Mouse (Mus musculus) heart, embryonic 16.5 days (tissue): ENCODE measurements at regions not wholly inside any gene's neighbourhood (a gene's known extent, or its start where the extent isn't known, plus 50 kb on each side); places are given as distances from the start of the nearest gene placed in this dataset.

ENCODE experiments used
- ATAC-seq: fragments of 200-750 bp; cut with Nextera tagmentation; replicated peaks from 2 replicates; pipeline ENCODE4 v1.8.0; 2017; ENCODE audit warnings: moderate number of reproducible peaks; ENCODE audit not compliant: insufficient read depth, low FRiP score; ENCODE audit errors: extremely low read depth
- H3K27ac ChIP-seq: fragments of 300-500 bp; sonication (generic); 2 replicates; pipeline ENCODE4 v1.5.1; 2014; ENCODE audit warnings: mild to moderate bottlenecking, low read length, control low read depth, moderate library complexity
- H3K27me3 ChIP-seq: fragments of 300-500 bp; sonication (generic); 2 replicates; pipeline ENCODE4 v1.6.1; 2014; ENCODE audit warnings: low read length, mixed read lengths; ENCODE audit not compliant: control insufficient read depth, insufficient read depth
- H3K36me3 ChIP-seq: fragments of 300-500 bp; sonication (generic); 2 replicates; pipeline ENCODE4 v1.6.1; 2014; ENCODE audit not compliant: control insufficient read depth, insufficient read depth
- H3K4me1 ChIP-seq: fragments of 300-500 bp; sonication (generic); 2 replicates; pipeline ENCODE4 v1.6.1; 2014; ENCODE audit warnings: low read length, mixed read lengths; ENCODE audit not compliant: control insufficient read depth, insufficient read depth
- H3K4me2 ChIP-seq: fragments of 300-500 bp; sonication (generic); 2 replicates; pipeline ENCODE4 v1.6.1; 2014; ENCODE audit warnings: low read depth, mild to moderate bottlenecking, control low read depth, low read length
- H3K4me3 ChIP-seq: fragments of 300-500 bp; sonication (generic); 2 replicates; pipeline ENCODE4 v1.5.1; 2014; ENCODE audit warnings: mild to moderate bottlenecking, control low read depth, low read length
- H3K9ac ChIP-seq: fragments of 300-500 bp; sonication (generic); 2 replicates; pipeline ENCODE4 v1.6.1; 2014; ENCODE audit warnings: low read length, control low read depth
- H3K9me3 ChIP-seq: fragments of 300-500 bp; sonication (generic); replicated peaks from 2 replicates; pipeline ENCODE4 v1.6.1; 2016; ENCODE audit warnings: low read length; ENCODE audit not compliant: control insufficient read depth
- WGBS: fragments of 180-500 bp; shearing (Covaris S2); extraction: QIAGEN DNeasy Blood & Tissue Kit; methylation state at CpG from one replicate; pipeline ENCODE4 v1.1.7; 2014; 5-methylcytosine and 5-hydroxymethylcytosine counted together

DNA sequence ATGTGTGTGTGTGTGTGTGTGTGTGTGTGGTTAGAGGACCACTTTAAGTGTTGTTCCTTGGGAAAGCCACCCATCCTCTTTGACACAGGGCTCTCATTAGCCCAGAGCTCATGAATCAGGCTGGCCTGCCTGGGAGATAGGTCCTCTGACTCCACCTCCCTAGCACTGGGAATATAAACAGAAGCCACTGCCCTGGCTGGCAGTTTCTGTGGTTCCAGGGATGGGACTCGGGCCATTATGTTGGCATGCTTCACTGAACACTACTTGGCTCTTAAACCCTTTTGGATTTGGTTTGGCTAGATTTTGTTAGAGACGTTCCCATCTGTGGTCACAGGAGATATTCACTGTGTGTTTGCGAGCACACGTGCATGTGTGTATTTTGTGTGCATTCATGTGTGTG, 100.2 kb upstream of the Zbtb40 start:
- no peaks in the 10 kb centered on the region; the same call in 1 of the 2 replicates for H3K9me3 ChIP-seq
- no peak for ATAC-seq
- no peaks in the 10 kb centered on the region for H3K4me1 ChIP-seq
- no peak overlapping the region for H3K4me3 ChIP-seq
- peaks cover 1% of the 10 kb centered on the region; the same call in 1 of the 2 replicates for H3K27me3 ChIP-seq
- 80% methylated on average over 4 of the region's 4 CpGs for WGBS
- H3K36me3 ChIP-seq, result no peaks in the 10 kb centered on the region
- no peak overlapping the region for H3K4me2 ChIP-seq
- H3K27ac ChIP-seq, result no peak overlapping the region
- no peak overlapping the region for H3K9ac ChIP-seq

DNA sequence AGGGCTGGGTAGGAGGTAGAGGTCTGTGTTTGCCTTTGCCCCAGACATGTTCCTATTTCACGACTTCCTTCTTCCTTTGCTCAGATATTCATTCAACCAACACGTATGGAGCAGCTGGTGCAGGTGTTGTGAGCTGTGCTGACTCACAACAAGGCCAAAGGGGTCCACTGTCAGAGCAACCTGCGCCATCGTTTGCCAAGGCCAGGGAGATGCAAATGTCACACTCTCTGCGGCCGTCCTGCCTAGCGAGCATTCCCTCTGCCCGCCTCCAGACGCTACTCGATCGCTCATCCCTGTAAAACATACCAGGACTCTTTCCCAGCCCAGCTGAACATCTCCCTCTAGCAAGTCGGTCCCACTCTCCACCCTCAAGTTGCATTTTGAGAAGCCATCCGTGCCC, 99.2 kb upstream of the Zbtb40 start:
- Histone ChIP-seq H3K36me3 (no peaks in the 10 kb centered on the region), H3K27me3 (peaks cover 2% of the 10 kb centered on the region; the same call in 1 of the 2 replicates), H3K9ac (no peak overlapping the region), H3K4me2 (no peak overlapping the region), H3K4me1 (no peaks in the 10 kb centered on the region), H3K4me3 (no peak overlapping the region), H3K9me3 (no peaks in the 10 kb centered on the region), H3K27ac (no peak overlapping the region)
- WGBS, result 76% methylated on average over 13 of the region's 13 CpGs
- no peak for ATAC-seq

DNA sequence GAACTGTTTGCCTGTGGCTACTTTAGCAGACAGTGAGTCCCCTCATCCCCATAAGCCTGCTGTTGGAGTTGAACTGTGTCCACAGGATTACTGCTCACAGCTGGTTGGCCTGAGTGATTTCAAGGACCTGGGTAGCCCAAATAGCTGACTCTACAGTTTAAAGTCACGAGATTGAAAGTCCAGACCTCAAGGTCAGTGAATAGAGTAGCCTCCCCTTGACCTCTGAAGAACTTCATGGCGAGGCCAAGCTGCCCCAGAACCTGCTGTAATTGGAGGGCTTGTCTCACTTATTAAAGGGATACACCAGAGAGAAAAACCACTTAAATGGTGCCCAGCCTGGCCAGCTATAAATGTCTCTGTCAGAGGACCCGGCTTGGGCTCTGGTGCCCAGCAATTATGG, 97.7 kb upstream of the Zbtb40 start:
- Histone ChIP-seq H3K9ac (no peak overlapping the region), H3K4me3 (no peak overlapping the region), H3K4me1 (no peaks in the 10 kb centered on the region), H3K27ac (no peak overlapping the region), H3K27me3 (peaks cover 2% of the 10 kb centered on the region; the same call in 1 of the 2 replicates), H3K4me2 (no peak overlapping the region), H3K36me3 (no peaks in the 10 kb centered on the region), H3K9me3 (no peaks in the 10 kb centered on the region)
- ATAC-seq, result no peak
- WGBS, result 58% methylated on average over 3 of the region's 3 CpGs

DNA sequence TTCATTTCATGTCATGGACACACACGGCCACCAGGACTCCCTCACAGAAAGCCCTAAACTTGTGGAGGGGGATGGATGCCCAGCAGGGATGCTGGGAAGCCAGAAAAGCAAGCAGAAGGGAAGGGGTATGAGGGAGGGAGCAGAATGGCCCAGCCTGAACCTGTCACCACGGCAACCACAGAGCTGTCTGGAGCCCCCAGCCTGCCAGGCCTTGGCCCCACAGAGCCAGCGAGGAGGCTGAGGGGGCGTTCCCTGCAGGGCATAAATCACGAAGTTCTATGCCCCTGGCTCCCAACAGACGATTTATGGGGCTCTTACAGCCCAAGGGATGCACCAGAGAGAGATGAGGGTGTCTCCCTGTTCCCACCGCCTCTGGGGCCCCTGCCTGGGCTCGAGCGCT, 93.7 kb upstream of the Zbtb40 start:
- H3K27me3 ChIP-seq, result peaks cover 5% of the 10 kb centered on the region; the same call in 1 of the 2 replicates
- H3K36me3 ChIP-seq, result no peaks in the 10 kb centered on the region
- H3K27ac ChIP-seq, result no peak overlapping the region
- 40% methylated on average over 9 of the region's 9 CpGs for WGBS
- no peak for ATAC-seq
- H3K4me2 ChIP-seq, result no peak overlapping the region
- no peaks in the 10 kb centered on the region for H3K4me1 ChIP-seq
- no peak overlapping the region for H3K4me3 ChIP-seq
- no peak overlapping the region for H3K9ac ChIP-seq
- no peaks in the 10 kb centered on the region for H3K9me3 ChIP-seq

DNA sequence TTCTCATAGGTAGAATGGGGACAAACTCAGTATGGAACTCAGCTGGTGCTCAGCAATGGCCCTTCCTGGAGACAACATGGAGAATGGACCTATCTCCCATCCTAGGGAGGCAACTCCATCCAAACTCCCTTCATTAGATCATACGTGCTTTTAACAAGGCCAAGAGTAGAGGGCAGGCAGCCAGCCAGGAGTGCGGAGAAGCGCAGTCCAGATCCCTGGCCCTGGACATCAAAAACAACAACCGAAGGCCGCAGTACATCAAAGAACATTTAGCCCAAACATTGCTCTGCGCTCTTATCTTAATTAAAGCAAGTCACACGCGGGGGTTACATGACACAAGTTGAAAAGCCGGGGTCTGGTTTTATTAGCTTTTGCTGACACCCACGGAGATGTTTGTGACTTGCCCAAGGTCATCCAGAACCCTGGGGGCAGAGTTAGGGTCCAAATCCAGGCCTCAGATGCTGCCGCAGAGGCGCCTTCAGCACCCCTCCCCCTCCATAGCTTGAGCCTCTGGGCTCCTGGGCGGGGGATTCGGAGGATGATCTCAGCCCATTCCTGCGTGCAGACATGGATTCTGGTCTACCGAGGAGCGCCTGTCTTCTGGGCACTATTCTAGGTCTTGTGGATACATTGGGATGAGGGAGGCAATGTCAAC, 90.6 kb upstream of the Zbtb40 start:
- 56% methylated on average over 17 of the region's 17 CpGs for WGBS
- Histone ChIP-seq H3K9ac (no peak overlapping the region), H3K4me3 (no peak overlapping the region), H3K27me3 (peaks cover 8% of the 10 kb centered on the region; the same call in 1 of the 2 replicates), H3K4me2 (no peak overlapping the region), H3K9me3 (no peaks in the 10 kb centered on the region), H3K27ac (no peak overlapping the region), H3K4me1 (peaks cover 2% of the 10 kb centered on the region; the same call in 1 of the 2 replicates), H3K36me3 (no peaks in the 10 kb centered on the region)
- ATAC-seq, result no peak

DNA sequence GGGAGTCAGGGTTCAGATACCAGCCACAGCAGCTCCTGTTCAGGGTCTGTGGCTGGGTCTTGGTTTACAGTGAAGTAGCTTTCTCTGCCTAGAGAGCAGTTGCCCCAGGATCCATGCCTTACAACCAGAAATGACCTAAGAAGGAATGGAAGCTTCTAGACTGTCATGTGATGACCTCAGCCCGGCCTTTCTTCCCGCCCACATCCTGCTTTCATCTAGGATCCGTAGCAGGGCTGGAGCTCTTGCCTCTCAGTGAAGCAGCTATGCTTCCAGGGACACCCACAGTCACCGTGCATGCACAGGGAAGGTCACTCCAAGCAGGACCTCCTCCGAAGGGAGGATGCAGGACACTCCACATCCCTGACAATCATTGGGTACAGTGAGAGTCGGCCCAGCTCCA, 89.5 kb upstream of the Zbtb40 start:
- Histone ChIP-seq H3K27ac (no peak overlapping the region), H3K27me3 (peaks cover 6% of the 10 kb centered on the region; the same call in 1 of the 2 replicates), H3K9ac (no peak overlapping the region), H3K36me3 (no peaks in the 10 kb centered on the region), H3K4me2 (no peak overlapping the region), H3K4me1 (peaks cover 2% of the 10 kb centered on the region; the same call in 1 of the 2 replicates), H3K4me3 (no peak overlapping the region), H3K9me3 (no peaks in the 10 kb centered on the region)
- no peak for ATAC-seq
- WGBS, result 55% methylated on average over 6 of the region's 6 CpGs

DNA sequence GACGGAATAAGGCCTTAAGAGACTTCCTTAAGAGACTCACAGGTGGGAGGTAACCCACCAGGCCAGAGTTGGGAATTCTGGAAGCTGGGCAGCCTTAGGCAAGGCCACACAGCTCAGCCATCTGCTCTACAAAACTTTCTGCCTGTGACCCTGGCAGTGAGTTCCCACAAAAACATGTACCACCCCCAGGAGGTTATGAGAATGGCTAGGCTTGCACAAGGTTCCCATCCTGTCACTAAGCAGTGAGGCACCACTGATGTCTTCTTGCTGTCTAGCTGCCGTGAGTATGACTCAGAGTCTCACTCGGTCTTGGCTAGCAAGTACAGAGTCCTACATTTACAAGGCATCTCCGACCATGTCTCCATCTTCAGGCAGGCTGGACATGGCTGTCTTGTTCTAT, 87.7 kb upstream of the Zbtb40 start:
- Histone ChIP-seq H3K9me3 (no peaks in the 10 kb centered on the region), H3K4me2 (no peak overlapping the region), H3K4me3 (no peak overlapping the region), H3K27ac (no peak overlapping the region), H3K4me1 (peaks cover 2% of the 10 kb centered on the region; the same call in 1 of the 2 replicates), H3K9ac (no peak overlapping the region), H3K27me3 (peaks cover 6% of the 10 kb centered on the region; the same call in 1 of the 2 replicates), H3K36me3 (no peaks in the 10 kb centered on the region)
- ATAC-seq, result no peak
- WGBS, result 74% methylated on average over 4 of the region's 4 CpGs

DNA sequence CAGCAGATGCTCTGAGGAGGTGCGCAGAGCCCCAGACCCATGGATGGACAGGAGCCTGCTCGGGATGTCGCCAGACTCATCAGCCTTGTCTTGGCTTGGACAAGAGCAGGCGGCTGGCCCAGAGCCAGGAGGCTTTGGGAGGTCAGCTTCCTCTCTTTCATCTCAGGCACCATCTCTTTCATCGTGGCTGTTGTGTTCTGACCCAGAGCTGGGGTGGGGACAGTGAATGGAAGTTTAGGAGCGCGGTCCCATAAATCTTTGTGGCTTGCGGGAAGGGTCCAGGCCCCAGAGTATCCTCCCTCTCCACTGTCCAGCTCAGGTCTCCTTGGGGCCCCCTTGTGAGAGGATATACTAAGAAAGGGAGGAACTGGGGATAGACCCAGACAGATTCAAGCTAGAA, 87.2 kb upstream of the Zbtb40 start:
- Histone ChIP-seq H3K4me3 (no peak overlapping the region), H3K9ac (no peak overlapping the region), H3K36me3 (no peaks in the 10 kb centered on the region), H3K27me3 (peaks cover 6% of the 10 kb centered on the region; the same call in 1 of the 2 replicates), H3K4me1 (peaks cover 2% of the 10 kb centered on the region; the same call in 1 of the 2 replicates), H3K4me2 (no peak overlapping the region), H3K9me3 (no peaks in the 10 kb centered on the region), H3K27ac (no peak overlapping the region)
- ATAC-seq, result no peak
- WGBS, result 56% methylated on average over 8 of the region's 8 CpGs

DNA sequence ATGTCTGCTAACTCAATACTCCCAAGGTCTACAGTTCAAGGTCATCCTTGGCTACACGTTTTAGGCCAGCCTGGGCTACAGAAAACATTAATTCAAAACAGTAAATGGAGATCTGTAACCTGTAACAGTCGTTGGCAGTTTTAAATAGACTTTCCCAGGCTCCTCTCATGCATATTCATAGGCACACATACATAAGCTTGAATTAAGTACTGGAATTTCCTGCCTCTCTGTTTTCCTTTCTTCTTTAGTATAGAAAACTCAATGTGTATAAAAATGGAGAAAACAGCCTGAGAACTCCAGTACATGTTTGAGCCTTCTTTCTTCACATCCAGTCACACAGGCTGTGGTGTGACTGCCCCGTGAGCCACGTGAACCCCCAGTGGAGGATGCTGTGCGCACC, 86.0 kb upstream of the Zbtb40 start:
- no peak overlapping the region for H3K27ac ChIP-seq
- no peaks in the 10 kb centered on the region for H3K36me3 ChIP-seq
- H3K9ac ChIP-seq, result no peak overlapping the region
- no peak overlapping the region for H3K4me2 ChIP-seq
- no peak for ATAC-seq
- peaks cover 2% of the 10 kb centered on the region; the same call in 1 of the 2 replicates for H3K4me1 ChIP-seq
- no peaks in the 10 kb centered on the region for H3K9me3 ChIP-seq
- peaks cover 3% of the 10 kb centered on the region; the same call in 1 of the 2 replicates for H3K27me3 ChIP-seq
- H3K4me3 ChIP-seq, result no peak overlapping the region
- 56% methylated on average over 5 of the region's 5 CpGs for whole genome bisulfite sequencing
